Mouse (Mus musculus) bone marrow, adult 2 months (tissue): Measurements from ENCODE around the gene Ccl17.

Source experiments
- CTCF ChIP-seq: fragments of 200-500 bp; IDR thresholded peaks from 2 replicates; pipeline ENCODE4 v1.5.1; 2011; ENCODE audit warnings: low read length, control low read depth; ENCODE audit not compliant: control insufficient read depth, insufficient read depth
- POLR2A ChIP-seq: fragments of 200-500 bp; IDR thresholded peaks from 2 replicates; pipeline ENCODE4 v1.6.1; 2011; ENCODE audit warnings: low read depth, mild to moderate bottlenecking, control low read depth, low read length, borderline replicate concordance; ENCODE audit not compliant: control insufficient read depth

GRCm38 (mm10) chr8:94810855-94811254, 602 bp downstream of the Ccl17 start:
- TF ChIP-seq CTCF (no peak), POLR2A (no peak)
